Mouse (Mus musculus): ENCODE data around the gene Sh3gl1. TPM values are rescaled to one million over a fixed set of nuclear protein-coding genes. Genes with fewer than 3 reads are reported as not detected.

Gene Sh3gl1
- total RNA-seq, 2 experiments from 2014 or later: 23.0 to 24.1 TPM

DNA sequence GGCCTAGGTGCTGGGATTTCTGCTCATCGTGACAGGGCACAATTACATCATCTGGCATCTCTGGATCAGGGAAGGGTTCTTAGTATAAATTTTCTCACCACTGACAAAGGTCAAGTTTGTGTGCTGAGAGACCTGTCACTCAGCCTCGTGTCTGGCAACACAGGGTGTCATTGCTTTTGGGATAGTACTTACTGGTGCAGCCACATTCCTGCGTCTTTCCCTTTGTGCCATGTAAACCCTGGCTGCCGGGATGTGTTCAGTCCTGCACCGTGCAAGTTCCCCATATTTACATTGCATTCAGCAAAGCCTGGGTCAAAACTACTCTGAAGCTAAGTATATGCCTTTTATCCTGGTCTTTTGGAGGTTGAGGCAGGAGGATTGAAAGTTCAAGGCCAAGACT is 14.9 kb upstream of the Sh3gl1 start:
- intact Hi-C loops (cut with DNase I): no loop called here
- DNase-seq: no peak

DNA sequence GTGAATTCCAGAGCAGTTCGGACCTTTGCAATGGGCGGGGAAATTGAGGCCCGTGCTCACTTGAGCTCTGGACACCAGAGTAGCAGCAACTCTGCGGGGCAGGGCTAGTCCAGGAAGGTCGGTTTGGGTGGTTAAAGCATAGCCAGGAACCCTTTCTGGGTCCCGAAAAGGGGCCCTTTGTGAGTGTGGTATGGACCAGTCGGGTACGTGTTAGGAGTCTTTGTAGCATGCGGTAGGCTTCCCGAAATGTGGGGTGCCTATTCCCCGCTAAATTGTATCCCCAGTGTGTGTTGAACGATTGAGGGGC is 4.4 kb upstream of the Sh3gl1 start:
- no peak for DNase-seq
- intact Hi-C loops (cut with DNase I): loop anchor here (2.0 kb wide), 1 partner anchor 34 kb away; the partner anchor contains the start of gene Ubxn6

DNA sequence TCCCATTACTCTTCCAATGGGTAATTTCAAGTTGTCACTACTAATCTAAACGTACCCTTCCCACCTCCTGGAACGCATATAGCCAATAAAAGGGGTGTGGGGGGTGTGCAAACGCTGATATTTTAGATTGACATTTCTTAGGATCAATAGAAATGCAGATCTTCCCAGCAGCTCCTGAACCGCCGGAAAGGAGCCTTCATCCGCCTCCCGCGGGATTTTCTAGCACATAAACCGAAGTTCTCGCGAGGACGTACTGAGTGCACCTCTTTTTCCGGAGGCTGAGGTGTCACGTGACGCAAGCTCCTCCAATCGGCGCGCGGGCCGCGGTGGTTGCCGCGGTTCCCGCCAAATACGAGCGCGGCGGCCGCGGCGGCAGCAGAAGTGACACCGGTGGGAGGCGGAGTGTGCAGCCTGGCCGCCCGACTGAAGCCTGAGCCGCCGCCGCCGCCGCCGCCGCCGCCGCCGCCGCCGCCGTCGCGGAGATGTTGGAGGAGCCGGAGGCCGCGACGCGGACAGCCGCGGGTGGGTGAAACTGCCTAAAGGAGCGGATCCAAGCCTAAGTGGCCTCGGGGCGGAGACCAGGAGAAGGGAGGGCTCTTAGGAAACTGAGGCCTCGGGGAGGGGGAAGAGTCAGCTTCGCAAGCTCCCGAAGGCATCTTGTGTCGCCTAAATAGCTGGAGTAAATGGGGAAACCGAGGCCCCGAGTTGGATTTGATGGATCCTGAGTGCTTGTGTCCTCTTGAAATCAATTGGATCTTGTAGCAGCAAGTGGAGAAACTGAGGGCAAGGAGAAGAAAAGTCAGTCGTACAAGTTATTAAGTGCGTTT is 3.8 kb upstream of the Sh3gl1 start, which contains the start of gene Chaf1a:
TSS of gene Chaf1a (plus strand) at position 410 of the 827 bp plus-strand sequence.
- intact Hi-C loops (cut with DNase I): loop anchor here (2.0 kb wide), 1 partner anchor 35 kb away; the partner anchor contains the start of gene Ubxn6

DNA sequence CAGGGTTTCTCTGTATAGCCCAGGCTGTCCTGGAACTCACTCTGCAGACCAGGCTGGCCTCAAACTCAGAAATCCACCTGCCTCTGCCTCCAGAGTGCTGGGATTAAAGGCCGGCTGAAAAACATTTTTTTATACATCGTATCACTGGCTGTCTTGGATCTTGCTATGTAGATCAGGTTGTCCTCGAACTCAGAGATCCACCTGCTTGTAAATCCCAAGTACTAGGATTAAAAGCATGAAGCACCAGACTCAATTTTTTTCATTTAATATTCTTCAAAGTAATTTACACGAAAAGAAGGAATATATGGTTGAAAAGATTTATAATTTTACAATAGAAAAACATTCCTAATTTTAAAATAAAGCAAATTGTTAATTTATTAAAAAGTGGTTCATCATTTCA is 2.9 kb upstream of the Sh3gl1 start:
- intact Hi-C loops (cut with DNase I): no loop called here
- DNase-seq: no peak

More for the DNA sequence above, 3.8 kb upstream of the Sh3gl1 start, which contains the start of gene Chaf1a:
- peak; percentile 95 to 97 for DNase-seq

DNA sequence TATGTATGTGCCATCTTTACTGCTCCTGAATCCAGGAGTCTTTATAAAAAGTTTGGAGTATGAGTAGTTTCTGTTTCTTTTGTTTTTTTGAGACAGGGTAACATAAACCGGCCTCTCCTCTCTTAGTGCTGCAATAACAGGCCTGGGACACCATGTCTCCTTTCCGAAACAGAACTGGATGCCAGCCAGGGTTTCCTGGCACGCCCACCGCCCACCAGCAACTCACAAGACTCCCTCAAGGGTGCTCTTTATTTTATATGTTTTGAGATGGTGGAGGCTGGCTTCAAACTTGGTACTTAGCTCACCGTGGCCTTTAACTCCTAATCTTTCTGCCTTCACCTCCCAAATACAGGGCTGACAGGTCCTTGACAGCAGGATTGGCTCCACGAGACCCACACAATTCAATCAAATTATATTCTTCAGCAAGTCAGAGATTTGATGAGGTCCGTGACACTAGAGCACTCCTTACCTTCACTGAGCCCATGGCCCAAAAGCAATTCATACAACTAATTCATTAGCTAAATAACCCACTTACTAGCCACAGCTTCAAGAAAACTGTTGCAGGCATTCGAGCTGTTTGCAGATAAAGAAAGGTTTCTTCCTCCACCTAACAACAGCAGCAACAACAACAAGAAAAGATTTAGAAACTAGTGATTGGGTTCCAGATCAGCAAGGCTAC is 2.3 kb upstream of the Sh3gl1 start:
- no peak for DNase-seq
- intact Hi-C loops (cut with DNase I): no loop called here

DNA sequence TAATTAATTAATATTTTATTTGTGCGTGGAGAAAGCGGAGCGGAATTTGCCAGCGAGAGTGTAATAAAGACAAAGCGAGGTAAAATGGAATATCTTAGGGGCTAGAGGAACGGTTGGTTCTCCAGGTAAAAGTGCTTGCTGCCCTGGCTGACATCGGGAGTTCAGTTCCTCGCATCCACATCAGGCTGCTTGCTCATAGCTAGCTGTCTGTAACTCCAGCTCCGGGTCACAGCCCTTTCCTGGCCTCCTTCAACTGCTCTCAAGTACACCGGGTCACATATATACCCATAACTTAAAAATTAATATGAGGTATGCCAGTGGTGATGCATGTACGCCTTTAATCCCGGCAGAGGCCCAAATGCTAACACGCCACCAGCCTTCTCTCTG is 459 bp upstream of the Sh3gl1 start:
- intact Hi-C loops (cut with DNase I): no loop called here
- no peak for DNase-seq

DNA sequence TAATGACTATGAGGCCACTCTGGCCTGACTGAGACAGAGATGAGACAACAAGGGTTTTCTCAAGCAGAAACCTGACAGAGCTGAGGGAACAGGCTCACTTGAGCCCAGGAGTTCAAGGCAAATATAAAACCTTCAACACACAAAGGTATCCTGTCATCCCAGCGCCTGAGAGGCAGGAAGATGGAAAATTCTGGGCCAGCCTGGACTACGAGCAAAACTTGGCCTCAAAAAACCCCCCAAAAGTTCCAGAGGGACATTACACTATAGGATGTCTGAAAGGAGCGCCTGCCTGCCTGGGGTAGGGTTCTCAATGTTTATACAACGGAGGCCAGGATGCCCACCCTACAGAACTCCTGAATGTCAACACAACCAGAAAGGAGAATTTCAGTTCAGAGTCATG is 1.2 kb downstream of the Sh3gl1 start:
- DNase-seq: no peak
- intact Hi-C loops (cut with DNase I): no loop called here

DNA sequence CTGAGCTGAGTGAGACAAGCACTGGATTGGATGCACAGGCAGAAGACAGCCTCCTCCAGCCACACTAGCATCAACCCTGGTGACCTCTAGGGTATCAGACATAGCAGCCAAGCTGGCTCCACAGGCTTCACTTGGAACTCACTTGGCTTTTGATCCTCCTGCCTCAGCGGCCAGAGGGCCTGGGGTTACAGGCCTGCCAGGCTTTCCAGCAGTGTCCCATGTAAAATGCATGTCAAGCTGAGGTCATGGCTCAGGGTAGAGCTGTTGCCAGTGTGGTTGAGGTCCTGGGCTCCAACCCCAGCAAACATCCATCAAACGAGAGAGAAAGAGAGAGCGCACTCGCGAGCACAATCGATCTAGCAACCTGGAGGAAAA is 1.7 kb downstream of the Sh3gl1 start:
- DNase-seq: no peak
- intact Hi-C loops (cut with DNase I): no loop called here

DNA sequence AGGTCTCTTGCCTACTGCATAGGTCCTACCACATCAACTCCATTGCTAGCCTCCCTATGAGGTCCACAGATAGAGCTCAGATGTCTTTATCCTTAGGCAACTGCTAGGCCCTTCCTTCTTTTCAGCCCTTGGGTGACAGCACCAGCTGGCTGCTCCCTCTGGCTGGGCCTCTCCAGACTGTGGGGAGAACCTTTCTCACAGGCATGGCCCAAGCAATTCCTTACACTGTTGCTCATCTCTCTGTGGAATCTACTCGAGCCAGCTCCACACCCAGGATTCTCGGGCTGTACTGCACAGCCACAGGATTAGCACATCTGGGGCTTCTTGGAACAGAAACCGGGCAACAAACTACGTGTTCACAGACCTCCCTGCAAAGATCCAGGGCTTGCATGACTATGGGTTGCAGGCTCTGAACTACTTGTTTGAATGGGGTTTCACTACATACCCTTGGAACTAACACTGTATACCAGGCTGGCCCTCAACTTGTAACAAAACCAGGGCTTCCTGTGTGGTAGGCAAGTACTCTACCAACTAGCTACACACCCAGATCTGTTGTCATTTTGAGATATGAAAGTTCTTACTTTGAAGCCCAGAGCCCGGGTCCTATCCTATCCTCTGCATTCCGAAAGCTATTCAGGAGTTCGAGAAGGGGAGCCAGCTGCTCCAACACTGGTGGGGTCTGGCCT is 2.3 kb downstream of the Sh3gl1 start:
- DNase-seq: peak; percentile 35 to 40
- intact Hi-C loops (cut with DNase I): no loop called here

DNA sequence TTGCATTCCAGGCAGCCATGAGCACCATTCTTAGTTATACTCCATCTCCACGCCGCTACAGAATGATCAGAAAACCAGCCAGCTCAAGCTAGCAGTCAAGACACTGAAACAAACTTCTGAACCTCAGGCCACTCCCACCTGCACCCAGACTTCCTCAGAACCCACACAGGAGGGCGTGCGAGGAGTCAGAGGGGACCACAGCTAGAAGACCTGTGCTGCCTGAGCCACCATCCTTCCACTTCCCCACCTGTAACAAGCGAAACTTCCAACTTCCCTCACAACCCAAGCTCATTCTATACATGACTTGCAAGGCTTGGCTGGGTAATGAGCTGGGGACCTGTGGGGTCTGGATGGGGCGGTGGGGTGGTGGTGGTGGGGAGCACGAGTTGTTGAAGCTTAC is 3.6 kb downstream of the Sh3gl1 start:
- intact Hi-C loops (cut with DNase I): no loop called here
- no peak for DNase-seq

DNA sequence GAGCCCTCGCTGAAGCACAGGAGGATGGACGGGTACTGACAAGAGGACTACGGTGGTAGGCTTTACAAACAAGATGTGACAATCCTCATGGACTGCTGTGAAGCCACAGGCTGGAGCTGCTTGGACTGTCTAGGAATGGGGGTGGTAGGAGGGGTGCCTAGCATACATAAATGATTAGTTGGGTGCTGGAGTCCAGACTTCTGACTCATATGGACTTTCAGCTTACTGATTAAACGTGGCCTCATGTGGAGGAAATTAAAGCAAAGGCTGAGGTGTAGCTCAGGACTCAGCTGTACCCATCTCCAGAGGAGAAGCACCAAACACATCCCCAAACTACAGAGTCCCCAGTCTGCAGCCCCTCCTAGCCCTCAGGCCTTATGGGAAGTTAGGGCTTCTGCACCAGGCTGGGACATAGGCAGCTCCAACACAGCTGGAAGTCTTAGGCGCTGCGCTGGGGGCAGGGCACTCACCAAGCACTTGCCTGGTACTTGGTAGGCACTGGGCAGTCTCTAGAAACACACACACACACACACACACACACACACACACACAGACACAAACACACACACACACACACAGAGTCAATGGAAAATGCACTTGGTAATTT is 4.2 kb downstream of the Sh3gl1 start:
- intact Hi-C loops (cut with DNase I): no loop called here
- no peak for DNase-seq

DNA sequence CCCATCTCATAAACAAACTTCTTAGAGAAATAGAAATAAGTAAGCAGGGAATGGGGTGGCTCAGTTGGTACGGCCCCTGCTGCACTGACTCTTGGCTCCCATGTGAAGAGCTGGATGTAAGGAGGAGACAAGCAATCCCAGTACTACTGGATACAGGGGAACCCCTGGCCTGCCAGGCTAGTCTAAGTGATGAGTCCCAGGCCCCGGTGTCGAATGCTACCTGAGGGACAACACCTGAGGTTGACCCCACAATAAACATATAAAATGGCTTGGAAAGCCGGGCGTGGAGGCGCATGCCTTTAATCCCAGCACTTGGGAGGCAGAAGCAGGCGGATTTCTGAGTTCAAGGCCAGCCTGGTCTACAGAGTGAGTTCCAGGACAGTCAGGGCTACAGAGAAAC is 5.0 kb downstream of the Sh3gl1 start:
- DNase-seq: no peak
- intact Hi-C loops (cut with DNase I): no loop called here

DNA sequence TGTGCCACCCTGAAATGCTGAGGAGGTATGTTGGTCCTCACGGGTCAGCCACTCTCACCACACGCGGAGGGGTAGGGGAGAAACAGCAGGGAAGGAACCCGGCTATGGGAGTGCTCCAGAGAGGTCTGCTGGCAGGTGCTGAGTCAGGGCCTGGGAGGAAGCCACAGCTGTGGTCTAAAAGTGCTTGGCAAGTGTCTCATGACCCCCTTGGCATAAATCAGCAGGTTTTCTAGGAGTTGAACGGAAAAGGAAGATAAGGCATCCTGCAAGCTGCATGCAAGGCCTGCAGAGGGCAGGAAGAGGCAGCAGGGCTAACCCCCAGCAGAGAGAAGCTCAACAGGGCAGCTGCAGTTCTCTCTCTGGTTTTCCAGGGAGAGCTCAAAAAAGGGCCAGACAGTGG is 5.5 kb downstream of the Sh3gl1 start:
- intact Hi-C loops (cut with DNase I): no loop called here
- DNase-seq: peak in 1 of 2 experiments; percentile 37

DNA sequence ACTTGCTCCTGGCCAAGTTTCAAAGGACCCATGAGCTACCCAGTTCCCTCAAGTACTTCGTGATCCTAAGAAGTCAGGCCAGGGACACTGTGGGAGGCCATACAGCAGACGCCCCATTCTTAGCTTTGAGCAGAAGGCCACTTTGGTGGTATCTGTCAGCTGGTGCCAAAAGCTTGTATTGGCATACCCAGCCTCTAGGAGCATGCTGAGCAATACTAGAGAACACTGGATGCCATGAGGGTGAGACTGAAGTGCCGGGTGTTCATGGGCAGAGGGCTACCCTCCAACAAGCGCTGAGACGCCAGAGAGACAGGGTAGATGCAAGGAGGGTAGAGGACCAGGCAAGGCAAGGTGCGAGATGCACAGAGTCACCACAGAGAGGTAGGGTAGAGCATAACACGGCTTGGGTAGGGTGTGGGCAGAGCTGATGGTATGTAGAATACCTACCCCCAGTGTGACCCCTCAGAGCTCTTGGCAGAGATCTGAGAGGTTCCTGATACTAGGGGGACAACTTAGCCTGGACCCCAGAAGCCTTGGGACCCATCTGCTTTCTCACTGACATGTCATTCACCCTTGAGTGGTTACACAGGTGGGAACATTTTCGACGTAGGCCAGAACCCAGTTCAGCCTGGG is 6.1 kb downstream of the Sh3gl1 start:
- no peak for DNase-seq

DNA sequence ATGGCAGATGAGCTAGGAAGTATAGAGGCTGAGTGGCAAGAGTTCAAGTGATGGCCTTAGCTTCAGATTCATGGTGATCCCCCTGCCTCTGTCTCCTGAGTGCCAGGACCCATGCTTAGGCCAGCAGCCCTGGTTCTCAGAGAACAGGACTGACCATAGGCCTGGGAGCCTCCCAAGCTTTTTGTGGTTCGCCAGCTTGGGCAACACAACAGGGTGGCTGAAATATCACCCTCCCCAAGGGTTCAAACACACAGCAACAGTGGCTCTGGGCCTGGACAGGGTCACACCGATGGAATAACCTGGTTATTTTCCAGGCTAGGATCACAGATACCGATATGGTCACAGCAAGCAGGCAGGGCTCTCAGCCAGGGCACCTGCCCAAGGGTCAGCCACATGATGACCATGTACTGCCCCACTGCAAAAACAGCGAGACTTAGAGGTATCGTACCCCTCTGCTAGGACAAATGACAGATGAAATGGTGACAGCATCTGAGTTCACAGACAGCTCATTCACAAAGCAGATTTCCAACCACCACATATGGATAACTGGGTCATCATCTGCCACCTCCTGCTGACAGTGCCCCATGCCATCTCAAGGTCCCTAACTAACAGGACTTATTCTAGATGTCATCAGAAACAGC is 8.5 kb downstream of the Sh3gl1 start:
- intact Hi-C loops (cut with DNase I): no loop called here
- no peak for DNase-seq

More for the DNA sequence above, 6.1 kb downstream of the Sh3gl1 start:
- intact Hi-C loops (cut with DNase I): no loop called here

DNA sequence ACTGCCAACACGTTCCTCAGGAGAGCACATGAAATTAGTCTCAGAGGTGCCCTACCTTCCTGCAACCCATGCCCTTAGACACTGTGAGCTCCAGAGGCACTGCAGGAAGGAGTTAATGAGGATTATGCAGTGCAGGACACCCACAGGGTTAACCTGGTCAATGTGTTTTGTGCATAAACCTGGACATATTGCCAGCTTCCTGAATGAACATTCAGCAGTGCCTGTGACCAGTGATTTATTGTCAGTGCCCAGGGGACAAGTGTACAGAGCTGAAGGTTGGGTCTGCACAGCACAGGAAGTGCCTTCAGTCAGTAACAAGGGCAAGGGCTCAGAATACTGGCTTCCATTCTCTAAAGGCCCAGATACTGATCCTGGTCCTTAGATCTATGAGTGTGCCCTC is 9.6 kb downstream of the Sh3gl1 start:
- no peak for DNase-seq
- intact Hi-C loops (cut with DNase I): no loop called here

DNA sequence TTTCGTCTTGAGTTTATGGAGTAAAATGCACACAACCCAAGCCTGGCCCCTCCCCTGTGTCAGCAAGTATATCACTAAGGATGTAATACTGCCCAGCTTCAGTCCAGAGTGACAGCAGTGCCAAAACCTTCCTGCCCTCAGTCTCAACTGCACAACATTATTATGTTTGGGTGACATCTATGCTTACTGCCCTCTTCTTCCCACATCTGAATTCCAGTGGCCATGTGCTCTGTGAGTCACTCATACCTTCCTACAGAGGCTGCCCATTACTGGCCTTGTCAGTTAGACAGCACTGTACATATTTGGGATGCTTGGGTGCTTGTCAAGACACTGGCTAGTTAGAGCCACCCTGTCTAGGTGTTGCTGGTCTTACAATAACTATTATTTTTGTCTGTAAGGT is 10.1 kb downstream of the Sh3gl1 start:
- intact Hi-C loops (cut with DNase I): no loop called here
- DNase-seq: no peak

DNA sequence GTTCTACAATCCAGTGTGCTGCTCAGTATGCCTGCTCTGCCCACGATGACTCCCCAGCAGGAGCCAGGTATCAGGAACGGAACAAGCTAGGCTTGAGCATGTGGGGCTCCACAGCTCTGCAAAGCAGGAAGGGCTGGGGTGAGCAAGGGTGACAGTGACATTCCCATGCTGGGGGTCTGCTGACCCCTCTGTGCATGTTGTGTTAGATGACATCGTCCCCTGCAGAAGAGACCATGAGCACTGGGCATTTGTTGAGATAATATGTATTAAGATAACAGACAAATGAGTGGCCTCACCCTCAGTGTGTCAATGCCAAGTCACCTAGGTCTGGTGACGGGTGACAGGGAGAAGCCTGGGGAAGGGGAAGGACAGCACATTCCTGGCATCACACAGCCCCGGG is 11.5 kb downstream of the Sh3gl1 start:
- DNase-seq: no peak
- intact Hi-C loops (cut with DNase I): no loop called here

DNA sequence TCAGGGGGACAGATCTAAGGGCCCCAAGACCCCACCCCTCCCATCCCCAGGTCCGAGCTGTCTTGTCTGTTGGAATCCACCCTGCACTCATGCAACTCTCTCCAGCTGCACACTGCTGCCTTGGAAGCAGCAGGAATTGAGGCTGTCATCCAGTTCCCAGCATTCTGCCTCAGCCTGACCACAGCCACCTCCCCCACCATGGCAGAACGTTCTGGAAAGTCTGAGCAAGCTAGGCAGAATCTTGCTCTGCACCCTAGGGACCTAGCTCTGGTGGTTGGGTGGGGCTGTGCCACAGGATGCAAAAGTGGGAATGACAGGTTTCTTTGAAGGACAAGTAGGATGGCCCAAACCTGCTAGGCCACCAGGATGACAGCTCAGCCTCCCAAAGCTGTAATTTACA is 12.0 kb downstream of the Sh3gl1 start:
- intact Hi-C loops (cut with DNase I): no loop called here
- DNase-seq: no peak

DNA sequence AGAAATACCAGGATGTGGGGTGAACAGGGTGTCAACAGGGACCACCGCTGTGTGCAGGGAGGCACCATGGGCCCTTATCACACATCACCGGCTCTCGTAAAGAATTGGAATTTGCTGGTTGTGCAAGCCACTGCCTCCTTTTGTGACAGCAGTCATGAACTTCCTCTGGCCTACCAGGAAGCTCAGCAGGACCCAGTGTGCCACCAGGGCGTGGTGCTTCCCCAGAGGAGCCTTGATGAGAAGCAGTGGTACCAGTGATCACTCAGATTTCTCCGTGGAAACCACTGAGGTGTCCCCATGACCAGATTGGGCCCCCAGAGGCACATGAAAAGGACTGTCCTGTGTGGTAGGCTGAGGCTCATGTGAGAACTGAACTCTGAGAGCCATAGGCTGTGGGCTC is 13.0 kb downstream of the Sh3gl1 start:
- intact Hi-C loops (cut with DNase I): no loop called here
- no peak for DNase-seq

Data from heart, postnatal 14 days (tissue).